Mouse (Mus musculus): ENCODE measurements around the gene Tbx19.

The Tbx19 gene

DNA sequence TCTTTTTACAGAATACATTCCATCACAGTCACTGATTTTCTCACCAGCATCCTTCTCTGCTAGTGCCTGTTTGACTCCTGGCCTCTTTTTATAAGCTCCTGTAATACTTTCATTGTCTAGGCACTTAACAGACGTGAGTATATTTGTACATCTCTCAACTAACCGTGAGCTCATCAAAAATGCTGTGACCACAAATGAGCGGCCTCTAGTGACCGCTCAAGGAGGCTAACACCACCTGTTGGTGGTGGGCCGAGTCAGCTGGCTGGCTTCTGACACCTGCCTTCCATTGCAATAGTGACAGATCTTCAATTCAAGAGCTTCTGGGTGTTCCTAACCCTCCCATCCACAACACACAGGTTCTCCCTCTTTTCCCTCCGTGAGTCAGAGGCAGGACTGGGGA lies 22.8 kb upstream of the Tbx19 start:
- DNase-seq: no peak

DNA sequence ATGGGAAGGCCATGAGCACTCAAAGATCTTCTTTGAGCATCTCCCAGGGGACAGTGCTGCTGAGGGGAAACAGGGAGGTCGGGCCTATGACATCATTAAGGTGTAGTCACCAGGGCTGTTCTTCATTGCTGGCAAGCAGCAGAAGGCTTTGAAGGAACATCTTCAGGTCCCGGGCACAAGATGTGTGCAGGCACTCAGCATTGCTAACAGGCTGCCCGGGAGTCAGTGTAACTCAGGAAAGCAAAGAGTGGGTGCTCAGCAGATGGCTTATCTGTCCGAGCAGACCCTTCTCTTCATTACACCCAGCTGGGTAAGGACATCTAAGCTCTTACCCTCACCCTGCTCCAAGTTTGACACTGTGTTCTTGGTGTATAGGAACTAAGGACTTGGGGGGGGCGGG lies 18.7 kb upstream of the Tbx19 start:
- no peak for DNase-seq

DNA sequence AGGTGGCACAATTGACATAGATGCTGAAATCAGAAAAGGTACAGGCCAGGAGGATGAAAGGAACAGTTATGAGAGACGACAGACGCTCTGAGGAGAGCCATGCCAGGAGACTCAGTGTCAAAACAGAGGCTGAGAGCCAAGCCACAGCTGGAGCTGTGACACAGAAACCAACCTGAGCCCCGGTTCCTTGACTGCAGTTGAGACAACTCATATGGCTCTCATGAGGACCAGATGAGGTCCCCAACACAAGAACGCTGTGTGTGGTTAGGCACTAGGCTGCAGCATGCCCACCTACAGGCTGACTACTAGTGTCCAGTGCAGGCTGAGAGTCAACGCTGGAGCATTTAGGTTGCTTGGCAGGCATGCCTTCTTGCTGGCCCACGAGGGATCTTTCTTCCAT lies 17.5 kb upstream of the Tbx19 start:
- DNase-seq: no peak

DNA sequence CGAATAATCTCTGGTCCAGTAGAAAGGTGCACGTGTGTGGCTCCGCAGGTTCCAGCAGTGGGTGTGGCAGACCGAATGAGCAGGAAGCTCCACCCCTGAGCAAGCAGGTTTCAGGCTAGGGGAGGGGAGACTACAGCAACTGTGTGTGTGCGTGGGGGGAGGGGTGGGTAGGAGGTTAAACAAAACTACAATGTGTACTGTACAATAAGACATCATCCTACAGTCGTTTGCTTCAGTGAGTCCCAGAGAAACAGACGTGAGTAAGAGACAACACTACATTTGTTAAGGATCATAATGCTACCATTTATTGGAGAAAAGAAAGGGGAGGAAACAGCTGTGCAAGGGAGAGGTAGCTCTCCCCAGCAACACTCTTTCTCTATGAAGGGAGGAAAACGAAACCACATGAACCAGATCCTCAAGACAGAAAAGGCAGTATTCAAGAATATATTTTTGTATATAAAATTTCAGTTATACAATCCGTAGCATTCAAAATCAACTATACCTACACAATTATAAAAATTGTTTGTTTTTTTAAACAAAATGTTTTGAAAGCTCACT lies 13.6 kb upstream of the Tbx19 start:
- no peak for DNase-seq

DNA sequence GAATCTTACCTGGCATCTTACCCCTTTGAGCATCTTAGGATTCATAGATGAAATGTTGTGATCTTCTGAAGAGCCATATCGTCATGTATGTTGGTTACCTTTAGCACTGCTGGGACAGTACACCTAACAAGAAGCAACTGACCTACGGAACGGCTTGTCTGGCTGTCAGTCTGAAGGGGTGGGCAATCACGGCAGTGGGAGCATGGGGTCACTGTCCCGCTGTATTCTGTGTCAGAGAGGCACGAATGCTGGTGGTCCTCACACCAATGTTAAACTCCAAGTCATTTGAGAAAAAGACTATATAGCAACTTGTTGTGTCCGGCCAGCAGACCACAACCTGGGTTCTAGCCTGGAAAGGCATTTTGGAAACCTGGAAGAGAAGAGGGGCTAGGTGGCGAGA lies 10.7 kb upstream of the Tbx19 start:
- no peak for DNase-seq

DNA sequence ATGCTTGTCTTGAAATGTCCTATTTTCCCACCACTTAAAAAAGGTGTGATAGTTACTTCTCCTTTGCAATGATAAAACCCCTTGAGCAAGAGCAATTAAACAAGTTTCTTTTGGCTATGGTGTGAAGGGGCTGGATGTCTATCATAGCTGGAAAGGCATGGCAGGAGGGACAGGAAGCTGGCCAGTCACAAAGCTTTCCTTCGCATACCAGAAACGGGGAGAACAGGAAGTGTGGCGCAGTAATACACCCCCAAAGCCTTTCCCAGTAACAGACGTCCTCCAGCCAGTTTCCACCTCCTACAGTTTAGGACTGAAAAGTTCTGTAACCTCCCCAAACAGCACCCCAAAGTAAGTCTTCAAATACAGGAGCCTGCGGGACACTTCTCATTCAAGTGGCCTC lies 9.6 kb upstream of the Tbx19 start:
- DNase-seq: no peak

DNA sequence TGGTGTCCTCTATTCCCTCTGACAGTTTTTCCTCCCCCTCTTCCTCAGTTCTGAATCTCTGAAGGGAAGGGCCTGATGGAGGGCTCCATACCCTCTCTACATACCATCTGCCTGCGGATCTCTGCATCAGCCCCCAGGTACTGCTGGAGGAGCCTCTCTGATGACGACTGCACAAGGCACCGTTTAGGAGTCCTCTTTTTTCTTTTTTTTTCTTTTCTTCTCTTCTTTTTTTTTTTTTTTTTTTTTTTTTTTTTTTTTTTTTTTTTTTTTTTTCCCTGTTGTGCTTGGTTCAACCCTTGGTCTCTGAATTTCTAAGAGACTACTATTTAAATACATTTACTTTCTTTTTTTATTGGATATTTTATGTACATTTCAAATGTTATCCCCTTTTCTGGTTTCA lies 8.9 kb upstream of the Tbx19 start:
- DNase-seq: no peak

DNA sequence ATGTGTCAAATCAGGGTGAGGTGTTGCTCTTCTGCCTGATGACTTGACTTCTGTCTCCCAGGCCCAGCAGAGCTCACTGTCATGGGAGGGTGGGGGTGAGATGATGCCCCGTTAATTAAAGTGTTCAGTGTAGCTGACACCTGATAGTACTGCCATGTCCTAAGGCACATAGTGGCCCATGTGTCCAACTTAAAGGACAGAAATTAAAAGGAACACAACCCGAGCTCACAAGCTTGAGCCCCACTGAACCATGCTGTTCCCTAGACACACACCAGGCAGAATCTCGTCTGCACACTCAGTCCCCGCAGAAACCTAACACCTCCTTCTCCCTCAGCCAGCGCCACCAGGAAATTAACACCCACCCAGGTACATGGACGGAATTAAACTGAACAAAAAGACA lies 4.3 kb upstream of the Tbx19 start:
- DNase-seq: no peak

DNA sequence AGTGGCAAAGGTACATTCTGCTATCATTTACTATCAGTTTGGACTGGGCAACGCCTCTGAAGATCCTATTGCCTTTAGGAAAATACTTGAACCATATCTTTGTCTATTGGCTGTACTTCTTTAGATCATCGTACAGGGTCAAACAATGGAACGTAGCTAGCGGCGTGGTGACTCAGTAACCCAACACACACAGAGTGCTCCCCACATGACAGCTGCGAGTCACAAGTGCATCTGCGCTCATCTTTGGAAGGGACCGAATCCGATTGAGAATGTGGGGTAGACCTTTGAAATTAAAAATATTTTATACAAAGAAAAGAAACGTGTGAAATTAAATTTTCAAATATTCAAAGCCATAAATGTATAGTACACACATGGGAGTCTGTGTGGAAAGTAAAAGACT lies 1.7 kb downstream of the Tbx19 start:
- DNase-seq: no peak

DNA sequence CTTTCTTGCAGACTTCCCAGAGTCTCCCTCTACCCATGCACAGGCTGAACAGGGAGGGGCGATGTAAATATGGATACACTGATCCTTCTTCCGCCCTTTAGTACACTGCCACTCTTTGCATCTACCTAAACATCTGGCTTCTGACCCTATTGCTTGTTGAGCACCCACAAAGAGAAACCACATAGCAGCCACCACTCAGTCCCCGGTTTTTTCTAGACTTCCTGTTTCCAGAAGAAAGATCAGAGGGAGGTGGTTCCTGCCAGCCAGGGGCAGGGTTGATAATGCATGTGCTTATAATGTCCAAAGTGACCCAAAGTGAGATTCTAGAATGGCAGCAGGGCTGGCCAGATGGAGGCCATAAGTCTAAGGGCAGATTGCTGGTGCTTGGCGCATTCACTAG lies 6.4 kb downstream of the Tbx19 start:
- DNase-seq: no peak

DNA sequence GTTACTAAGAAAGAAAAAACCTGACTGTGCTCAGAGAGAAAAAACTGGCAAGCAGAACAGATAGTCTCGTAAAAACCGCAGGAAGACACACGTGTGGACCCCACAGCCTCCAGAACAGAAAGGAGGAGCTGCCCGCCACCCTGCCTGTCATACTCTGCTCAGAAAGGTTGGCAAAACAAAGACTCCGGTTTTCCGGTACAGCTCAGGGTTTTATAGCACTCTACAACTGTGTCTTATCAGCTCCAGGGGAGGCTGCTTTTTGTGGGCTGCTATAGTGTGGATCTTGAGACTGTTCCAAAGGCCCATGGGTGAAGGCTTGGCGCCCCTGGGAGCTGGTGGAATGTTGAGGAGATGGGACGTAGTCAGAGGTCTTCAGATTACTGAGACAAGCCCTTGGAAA lies 9.4 kb downstream of the Tbx19 start:
- no peak for DNase-seq

DNA sequence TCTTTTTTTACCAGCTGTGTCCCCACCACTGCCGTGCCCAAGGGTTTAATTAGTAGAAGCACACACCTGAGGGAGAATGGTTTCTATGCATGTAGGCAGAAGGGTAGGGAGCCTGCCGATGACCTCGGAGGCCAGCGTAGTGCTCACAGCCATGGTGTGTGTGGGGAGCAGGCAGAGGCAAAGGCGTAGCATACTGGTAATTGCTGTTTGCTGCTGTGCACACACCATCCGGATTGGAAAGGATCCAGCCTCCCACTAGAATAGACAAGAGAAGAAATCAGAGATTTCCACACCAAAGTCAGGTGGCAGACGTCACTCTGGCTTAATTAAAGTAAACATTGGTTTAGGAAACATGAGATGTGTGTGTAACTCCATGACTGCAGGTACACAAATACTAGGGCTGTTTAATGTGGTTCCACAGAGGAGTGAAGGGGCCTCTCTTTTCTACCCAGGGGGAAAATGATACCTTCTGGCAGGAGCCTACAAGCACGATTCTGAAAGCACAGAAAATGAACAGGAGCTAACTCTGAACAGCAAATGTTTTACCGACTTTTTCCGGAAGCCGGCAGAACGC lies 18.1 kb downstream of the Tbx19 start:
- no peak for DNase-seq

DNA sequence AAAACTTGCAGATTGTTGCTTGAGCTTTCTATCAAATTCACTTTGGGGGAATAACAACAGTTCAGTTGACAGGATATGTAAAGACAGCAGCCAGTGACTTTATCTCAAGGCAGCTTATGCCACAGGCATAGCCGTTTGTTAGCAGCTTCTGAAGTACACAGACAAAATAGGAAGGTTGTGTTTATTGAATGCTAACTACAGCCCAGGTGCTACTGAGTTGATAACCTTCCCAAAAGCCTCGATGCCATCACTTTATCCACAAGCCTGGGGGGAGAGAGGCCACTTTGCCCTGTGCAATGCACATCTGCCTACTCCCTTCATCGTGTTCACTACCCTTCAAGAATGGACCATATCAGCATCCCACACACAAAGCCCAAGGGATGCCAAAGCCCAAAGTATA lies 20.3 kb downstream of the Tbx19 start:
- no peak for DNase-seq

DNA sequence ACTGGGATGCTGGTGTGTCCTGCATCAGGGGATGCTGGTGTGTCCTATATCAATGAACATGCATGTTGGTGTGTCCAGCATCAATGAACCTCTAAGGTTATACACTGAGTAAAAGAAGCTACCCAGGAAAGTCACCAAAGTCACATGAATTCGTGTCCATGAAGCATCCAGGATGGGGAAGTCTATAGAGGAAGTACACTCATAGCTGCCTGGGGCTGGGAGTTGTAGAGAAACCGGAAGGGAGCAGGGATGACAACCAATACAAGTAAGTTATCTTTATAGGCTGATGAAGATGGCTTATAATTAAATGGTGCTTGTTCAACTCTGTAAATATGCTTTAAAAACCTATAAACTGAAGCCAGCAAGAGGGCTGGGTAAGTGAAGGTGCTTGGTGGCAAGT lies 26.7 kb downstream of the Tbx19 start:
- DNase-seq: no peak

DNA sequence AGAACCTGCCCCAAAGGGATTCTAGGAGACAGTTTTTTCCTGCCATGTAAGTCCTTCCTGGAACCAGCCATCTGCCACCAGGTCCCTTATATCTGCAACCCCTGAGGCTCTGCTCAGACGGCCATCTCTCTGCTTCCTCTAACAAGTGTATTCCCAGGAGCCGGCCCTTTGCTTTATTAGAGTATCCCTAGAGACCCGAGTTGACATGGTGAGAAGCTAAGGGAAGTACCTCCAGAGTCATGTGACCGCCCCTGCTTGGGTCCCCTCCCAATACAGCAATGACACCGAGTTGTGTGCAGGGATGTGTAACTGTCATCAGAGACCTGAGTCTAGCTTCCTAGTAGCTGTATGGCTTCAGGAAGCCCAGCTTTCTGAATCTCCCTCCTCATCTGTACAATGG lies 27.3 kb downstream of the Tbx19 start:
- DNase-seq: no peak

DNA sequence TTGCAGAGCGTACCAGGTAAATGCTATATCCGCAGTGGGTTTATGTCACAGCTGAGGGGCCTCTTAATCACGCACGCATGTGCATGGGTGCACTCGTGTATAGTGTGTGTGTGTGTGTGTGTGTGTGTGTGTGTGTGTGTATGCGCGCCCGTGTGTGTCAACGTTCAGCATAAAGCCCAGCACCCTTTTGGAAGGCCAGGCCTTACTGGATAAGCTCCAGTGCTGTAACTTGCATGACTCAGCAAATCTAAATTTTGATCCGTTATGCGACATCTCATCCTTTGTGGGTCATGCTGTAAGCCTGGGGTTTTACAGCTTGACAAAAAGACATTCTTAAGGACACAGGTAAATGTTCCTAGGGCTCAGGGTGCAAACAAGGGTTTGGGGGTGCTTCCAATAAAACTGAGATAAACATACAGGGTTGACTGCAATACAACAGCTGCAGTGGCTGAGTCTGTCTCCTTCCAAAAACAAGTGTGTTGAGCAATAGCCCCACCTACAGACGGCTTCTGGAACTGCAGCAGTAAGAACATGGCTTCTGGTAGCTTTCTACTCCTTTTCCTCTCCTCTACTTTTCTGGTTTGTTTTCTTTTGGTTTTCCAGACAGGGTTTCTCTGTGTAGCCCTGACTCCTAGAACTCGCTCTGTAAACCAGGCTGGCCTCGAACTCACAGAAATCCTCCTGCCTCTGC lies 28.2 kb downstream of the Tbx19 start:
- DNase-seq: peak; percentile 86

DNA sequence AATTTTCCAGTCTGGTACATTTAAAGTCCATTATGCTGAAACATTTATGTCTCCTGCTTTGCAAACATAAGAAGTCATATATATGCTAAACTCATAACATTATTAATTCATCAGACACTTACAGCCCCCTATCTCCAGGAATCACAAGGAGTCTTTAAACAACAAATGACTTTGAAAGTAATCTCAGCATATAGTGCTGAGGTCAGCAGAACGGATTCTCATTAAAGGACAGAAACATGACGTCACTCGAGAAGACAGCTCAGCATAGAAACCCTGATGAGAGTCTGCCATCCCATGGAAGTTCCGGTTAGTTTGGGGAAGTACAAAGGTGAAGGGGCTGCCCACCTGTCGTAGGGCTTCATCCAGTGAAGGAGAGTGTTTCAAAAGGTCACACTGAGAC lies 31.0 kb downstream of the Tbx19 start:
- DNase-seq: no peak

DNA sequence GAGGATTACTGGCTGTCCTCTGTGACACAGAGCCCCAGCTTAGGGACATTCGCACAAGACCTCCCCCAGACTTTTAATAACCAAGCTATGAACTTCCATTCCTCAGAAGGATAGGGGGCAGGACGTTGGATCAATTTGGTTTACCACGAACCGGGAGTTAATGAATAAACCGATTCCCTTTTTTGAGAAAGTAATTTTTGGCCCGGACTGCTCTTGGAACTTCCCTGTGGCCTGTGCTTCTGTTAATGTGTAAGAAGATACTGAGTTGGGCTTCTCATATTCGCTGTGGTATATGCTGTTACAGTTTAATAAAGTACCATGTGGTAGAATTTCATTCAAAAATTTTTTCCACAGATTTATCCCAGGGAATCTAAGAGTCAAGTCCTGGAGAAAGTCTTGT lies 39.5 kb downstream of the Tbx19 start:
- no peak for DNase-seq

DNA sequence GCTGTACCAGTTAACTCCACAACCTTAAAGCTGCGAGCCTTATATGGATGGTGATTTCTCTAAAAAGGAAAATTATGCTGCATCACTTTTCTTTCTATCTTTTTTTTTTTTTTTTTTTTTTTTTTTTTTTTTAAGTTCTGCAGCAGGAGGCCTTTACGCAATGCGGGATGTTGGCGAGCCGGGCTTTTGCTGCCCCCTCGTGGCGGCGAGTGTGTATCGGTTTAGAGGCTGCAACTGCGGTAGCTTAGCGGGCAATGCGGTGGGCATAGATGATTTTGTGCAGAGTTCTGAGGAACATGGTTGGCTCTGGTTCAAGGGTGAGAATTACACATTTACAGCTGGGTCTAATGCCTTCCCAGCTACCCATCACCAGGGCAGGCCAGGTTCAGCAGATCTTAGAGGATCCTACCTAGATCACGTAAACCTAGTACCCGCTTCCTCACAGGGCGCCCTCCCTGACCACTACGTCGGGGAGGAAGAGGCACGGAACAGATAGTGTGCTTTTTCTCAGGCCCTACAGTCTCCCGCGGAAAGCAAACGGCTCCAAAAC lies 40.1 kb downstream of the Tbx19 start:
- DNase-seq: peak; percentile 97

DNA sequence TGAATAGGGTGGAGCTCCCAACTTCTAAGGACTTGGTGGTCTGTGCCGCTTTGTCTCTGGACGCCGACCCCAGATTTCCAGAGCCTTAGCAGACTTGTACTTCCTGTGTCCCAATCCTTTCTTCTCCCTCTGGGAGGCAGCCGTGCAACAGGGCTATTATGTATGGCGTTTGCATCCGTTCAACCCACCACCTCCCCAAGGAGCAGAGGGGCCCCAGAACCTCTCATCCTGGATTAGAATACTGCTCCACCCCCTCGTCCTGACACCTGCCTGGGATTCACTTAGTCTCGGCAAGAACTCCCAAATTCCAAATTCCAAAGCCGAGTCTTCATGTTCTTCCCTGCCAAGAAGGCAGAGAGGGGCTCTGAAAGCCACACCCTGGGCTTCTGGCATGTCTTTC lies 40.8 kb downstream of the Tbx19 start:
- DNase-seq: no peak

DNA sequence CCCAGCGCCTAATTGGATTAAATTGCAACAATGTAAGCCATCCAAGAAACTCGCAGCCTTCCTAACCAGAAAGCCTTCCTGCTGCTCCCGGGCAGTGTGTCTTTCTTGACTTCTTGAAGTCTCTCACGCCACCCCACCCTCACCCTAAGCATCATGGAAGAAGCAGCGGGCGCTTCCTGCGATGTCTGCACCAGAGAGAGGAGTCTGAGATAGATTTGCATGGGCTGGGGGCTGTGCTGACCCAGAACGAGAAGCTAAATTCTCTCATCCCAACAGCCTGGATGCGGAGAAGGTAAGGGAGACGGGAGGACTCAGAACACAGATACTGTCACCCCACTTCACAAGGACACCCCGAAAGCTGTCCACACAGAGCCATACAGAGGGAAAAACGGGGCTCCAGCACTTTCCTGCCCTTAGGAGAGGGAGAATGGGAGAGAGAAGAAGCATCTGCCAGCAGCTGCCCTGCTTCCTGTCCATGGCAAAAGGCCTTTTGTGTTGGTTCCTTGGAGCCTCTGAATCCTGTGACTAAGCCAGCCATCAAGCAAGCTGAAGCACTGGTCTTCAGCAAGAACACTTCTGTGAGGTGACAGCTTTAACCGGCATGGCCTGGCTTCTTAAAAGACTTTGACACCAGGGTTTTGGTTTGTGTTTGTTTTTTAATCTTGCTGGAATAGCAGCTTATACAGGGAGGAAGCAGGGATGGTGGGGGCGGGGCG lies 41.4 kb downstream of the Tbx19 start:
- DNase-seq: no peak

DNA sequence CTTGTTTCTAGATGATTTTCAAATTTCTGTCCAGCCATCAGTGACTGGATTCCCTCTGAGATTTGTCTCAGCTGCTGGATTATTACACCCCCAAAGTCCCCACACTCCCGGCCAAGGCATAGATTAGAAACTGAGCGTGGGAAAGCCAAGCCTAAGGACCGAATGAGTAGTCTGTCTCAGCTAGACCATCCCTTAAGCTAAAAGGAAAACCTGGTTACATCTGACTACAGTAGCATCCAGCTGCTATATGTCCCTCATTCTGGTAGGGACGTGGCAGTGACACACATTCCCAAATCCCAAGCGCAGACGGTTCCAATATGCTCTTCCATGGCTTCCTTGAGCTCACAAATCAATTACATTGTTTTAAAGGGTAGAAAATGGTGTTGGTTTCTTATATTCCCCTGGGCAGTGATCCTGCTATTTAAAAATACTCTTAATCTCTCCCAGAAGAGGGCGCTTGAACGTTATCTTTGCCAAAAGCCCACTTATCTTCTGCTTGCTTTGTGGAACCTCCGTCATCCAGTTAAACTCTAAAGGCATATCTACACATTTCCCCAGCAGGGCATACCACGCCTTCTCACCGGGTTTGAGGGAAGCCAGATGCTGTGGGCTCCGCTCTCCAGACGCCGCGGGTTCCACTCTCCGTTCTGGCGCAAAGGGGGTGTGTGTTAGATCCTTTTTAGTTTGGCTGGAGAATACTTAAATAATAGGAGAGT lies 46.0 kb downstream of the Tbx19 start:
- no peak for DNase-seq

DNA sequence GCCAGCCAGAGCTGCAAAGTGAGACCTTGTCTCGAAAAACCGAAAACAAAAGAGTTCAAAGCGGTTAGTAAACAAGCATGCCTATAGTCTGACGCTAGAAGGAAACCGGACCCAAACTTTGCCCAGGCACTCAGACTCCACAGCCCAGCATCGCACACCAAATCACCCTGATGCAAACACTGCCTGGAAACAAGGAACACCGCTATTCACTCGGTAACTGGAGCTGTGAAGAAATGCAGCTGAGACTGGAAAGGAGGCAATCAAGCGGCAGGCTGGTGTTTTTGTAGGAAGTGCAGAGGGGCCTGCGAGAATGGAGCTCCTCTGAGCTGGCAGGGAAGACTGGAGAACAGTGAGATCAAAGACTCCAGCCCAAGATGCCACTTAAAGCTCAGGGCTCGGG lies 46.9 kb downstream of the Tbx19 start:
- no peak for DNase-seq

Data from right cerebral cortex, postnatal 4 days (tissue).